ENCODE assay signal across 17 mouse cellular contexts in genomic region chr7:37521407-37521806, GRCm38 (mm10).
A peak's percentile ranks its signal among the peaks of the same experiment; 100 is the strongest.
DNase-seq lines count a peak whose midpoint lies in the region; ATAC-seq lines count a peak whose summit lies in the region.
"Had no signal": no experiment of that assay in that cellular context is flagged by ENCODE, and none has a peak within 500 bp of the region (broad histone marks: within the 10 kb centered on the region; RNA-seq: fewer than 3 reads in every experiment).

No protein-coding gene starts in this region.

- peak; percentile 21 for DNase-seq in CD4-positive helper T cell, adult 2 months (ENCODE audit: low read depth, low spot score)
- DNase-seq in layer of hippocampus, postnatal 25 days (ENCODE audit: extremely low spot score in 1 of 2, low spot score in 1 of 2) = no peak
- DNase-seq in heart, adult 11 months = no peak
- DNase-seq in cerebellum, adult 11 months = no peak
- DNase-seq: adrenal gland, adult 8-10 months; adrenal gland, postnatal 14 days; adrenal gland, postnatal 36 days; B cell, adult 2 months; cerebellum, adult 18-20 months; cerebellum, adult 8-10 months; cerebellum, adult 9-11 months; cerebellum, postnatal 14 days; cerebellum, postnatal 36 days had no signal

- ATAC-seq in granulocyte monocyte progenitor cell, adult 5-6 weeks (replicated peaks; ENCODE audit: poor library complexity, severe bottlenecking) = peak; percentile 25; the same call in 1 of the 2 replicates
- ATAC-seq in megakaryocyte progenitor cell, adult 5-6 weeks (replicated peaks; ENCODE audit: poor library complexity) = peak; percentile 80
- ATAC-seq: forebrain, embryonic 14.5 days; forebrain, embryonic 16.5 days had no signal
